Mouse (Mus musculus) limb, embryonic 14.5 days (tissue): ENCODE results near the gene Armc9. TPM values are rescaled to one million over a fixed set of nuclear protein-coding genes. Genes with fewer than 3 reads are reported as not detected.

ENCODE experiments used
- ATAC-seq: fragments of 200-750 bp; cut with Nextera tagmentation; 2 replicates; pipeline ENCODE4 v1.8.0; 2017; ENCODE audit warnings: low read depth, moderate number of reproducible peaks, moderate TSS enrichment; ENCODE audit not compliant: low FRiP score
- DNase-seq: peaks from one replicate; pipeline ENCODE4 v3.0.0-alpha.2; 2015; ENCODE audit warnings: low spot score
- H3K27ac ChIP-seq: fragments of 300-500 bp; sonication (generic); replicated peaks from 2 replicates; pipeline ENCODE4 v1.5.1; 2014; ENCODE audit warnings: low read depth, mild to moderate bottlenecking, low read length, moderate library complexity, mixed read lengths
- H3K27me3 ChIP-seq: fragments of 300-500 bp; sonication (generic); 2 replicates; pipeline ENCODE4 v1.6.1; 2014; ENCODE audit warnings: low read length, mixed read lengths; ENCODE audit not compliant: control insufficient read depth, insufficient read depth
- H3K36me3 ChIP-seq: fragments of 300-500 bp; sonication (generic); 2 replicates; pipeline ENCODE4 v1.6.1; 2014; ENCODE audit warnings: mild to moderate bottlenecking, low read length, moderate library complexity, mixed read lengths; ENCODE audit not compliant: control insufficient read depth, insufficient read depth
- H3K4me1 ChIP-seq: fragments of 300-500 bp; sonication (generic); 2 replicates; pipeline ENCODE4 v1.6.1; 2014; ENCODE audit warnings: antibody characterized with exemption, low read length, mixed read lengths; ENCODE audit not compliant: control insufficient read depth, insufficient read depth
- H3K4me2 ChIP-seq: fragments of 300-500 bp; sonication (generic); replicated peaks from 2 replicates; pipeline ENCODE4 v1.6.1; 2014; ENCODE audit warnings: low read depth, mild to moderate bottlenecking, low read length, moderate library complexity; ENCODE audit not compliant: severe bottlenecking
- H3K4me3 ChIP-seq: fragments of 300-500 bp; sonication (generic); replicated peaks from 2 replicates; pipeline ENCODE4 v1.5.1; 2014; ENCODE audit warnings: low read length
- H3K9ac ChIP-seq: fragments of 300-500 bp; sonication (generic); 2 replicates; pipeline ENCODE4 v1.6.1; 2014; ENCODE audit warnings: mild to moderate bottlenecking, low read depth, low read length, moderate library complexity; ENCODE audit not compliant: severe bottlenecking
- H3K9me3 ChIP-seq: fragments of 300-500 bp; sonication (generic); 2 replicates; pipeline ENCODE4 v1.6.1; 2016; ENCODE audit warnings: low read length; ENCODE audit not compliant: control insufficient read depth
- POLR2A ChIP-seq: fragments of 200-500 bp; IDR thresholded peaks from 2 replicates; pipeline ENCODE4 v1.8.0; 2012; ENCODE audit warnings: inconsistent platforms, mild to moderate bottlenecking, moderate library complexity, borderline replicate concordance; ENCODE audit not compliant: insufficient read depth, insufficient read length; ENCODE audit errors: extremely low read depth
- WGBS: fragments of 180-500 bp; shearing (Covaris S2); extraction: QIAGEN DNeasy Blood & Tissue Kit; methylation state at CpG from one replicate; pipeline ENCODE4 v1.1.7; 2014; 5-methylcytosine and 5-hydroxymethylcytosine counted together
- polyA plus RNA-seq, 2 experiments: library from polyadenylated mRNA; depleted of rRNA in 1 of 2; stranded (reverse) in 1 of 2; unstranded in 1 of 2; fragments of >200 nt; fragmentation: Nextera tagmentation in 1 of 2; extraction: Ambion mirVana in 1 of 2; gene quantifications; 2 replicates each; pipeline versions ENCODE4 v1.2.1 to v1.2.3; 2012 to 2014

Armc9 gene
- polyA plus RNA-seq, 2 experiments, result 17.0 to 19.6 TPM

GRCm38 (mm10) chr1:86228653-86229052, 74.1 kb downstream of the Armc9 start:
- no peak for ATAC-seq
- 87% methylated on average over 8 of the region's 8 CpGs for WGBS

GRCm38 (mm10) chr1:86229184-86229829, 74.7 kb downstream of the Armc9 start:
- H3K9me3 ChIP-seq, result no peaks in the 10 kb centered on the region
- no peaks in the 10 kb centered on the region for H3K27me3 ChIP-seq
- no peaks in the 10 kb centered on the region for H3K36me3 ChIP-seq
- no peak overlapping the region for H3K9ac ChIP-seq
- no peak overlapping the region for H3K4me2 ChIP-seq
- H3K27ac ChIP-seq, result no peak overlapping the region
- no peak overlapping the region for H3K4me3 ChIP-seq
- H3K4me1 ChIP-seq, result 0 out of 2 replicates have a peak, but pooled peaks cover 4% of the 10 kb centered on the region
- TF ChIP-seq POLR2A, result no peak
- no peak for ATAC-seq
- 90% methylated on average over 9 of the region's 9 CpGs for WGBS
- DNase-seq, result no peak

More at GRCm38 (mm10) chr1:86228653-86229052, 74.1 kb downstream of the Armc9 start:
- Histone ChIP-seq H3K4me3 (no peak overlapping the region), H3K27me3 (no peaks in the 10 kb centered on the region), H3K36me3 (no peaks in the 10 kb centered on the region), H3K4me2 (no peak overlapping the region), H3K4me1 (0 out of 2 replicates have a peak, but pooled peaks cover under 1% of the 10 kb centered on the region), H3K9ac (no peak overlapping the region), H3K27ac (no peak overlapping the region), H3K9me3 (no peaks in the 10 kb centered on the region)
- no peak for TF ChIP-seq POLR2A
- DNase-seq, result no peak

GRCm38 (mm10) chr1:86232631-86233030, 78.1 kb downstream of the Armc9 start:
- ATAC-seq (no peak), DNase-seq (no peak)
- H3K4me3 ChIP-seq, result no peak overlapping the region
- WGBS, result 88% methylated on average over 5 of the region's 5 CpGs
- 0 out of 2 replicates have a peak, but pooled peaks cover 4% of the 10 kb centered on the region for H3K4me1 ChIP-seq
- no peak overlapping the region for H3K27ac ChIP-seq
- no peak overlapping the region for H3K9ac ChIP-seq
- H3K27me3 ChIP-seq, result no peaks in the 10 kb centered on the region
- no peaks in the 10 kb centered on the region for H3K9me3 ChIP-seq
- H3K4me2 ChIP-seq, result no peak overlapping the region
- TF ChIP-seq POLR2A, result no peak
- H3K36me3 ChIP-seq, result no peaks in the 10 kb centered on the region; the same call in 1 of the 2 replicates

GRCm38 (mm10) chr1:86233808-86234207, 79.2 kb downstream of the Armc9 start:
- Histone ChIP-seq H3K27ac (no peak overlapping the region), H3K4me3 (no peak overlapping the region), H3K9me3 (no peaks in the 10 kb centered on the region), H3K4me2 (no peak overlapping the region), H3K9ac (no peak overlapping the region), H3K36me3 (no peaks in the 10 kb centered on the region; the same call in 1 of the 2 replicates), H3K4me1 (peaks cover 5% of the 10 kb centered on the region; the same call in 1 of the 2 replicates), H3K27me3 (no peaks in the 10 kb centered on the region)
- 60% methylated on average over 4 of the region's 4 CpGs for WGBS
- no peak for TF ChIP-seq POLR2A
- ATAC-seq (no peak), DNase-seq (no peak)

- Histone ChIP-seq H3K9me3 (no peaks in the 10 kb centered on the region), H3K4me2 (no peak overlapping the region), H3K4me3 (no peak overlapping the region), H3K4me1 (peaks cover 9% of the 10 kb centered on the region; the same call in 1 of the 2 replicates), H3K36me3 (no peaks in the 10 kb centered on the region; the same call in 1 of the 2 replicates), H3K27me3 (no peaks in the 10 kb centered on the region), H3K9ac (no peak overlapping the region), H3K27ac (no peak overlapping the region)
- WGBS, result 89% methylated on average over 10 of the region's 10 CpGs
- ATAC-seq (no peak), DNase-seq (no peak)
- TF ChIP-seq POLR2A, result no peak
These were observed 80.5 kb downstream of the Armc9 start for GRCm38 (mm10) chr1:86235118-86235517.
